Mouse (Mus musculus): Measurements from ENCODE around the gene Proca1.

- no peak for TF ChIP-seq CTCF (IDR thresholded peaks at IDR 0.05; ENCODE audit: low read depth, low read length)
- TF ChIP-seq EP300 (IDR thresholded peaks at IDR 0.05; ENCODE audit: insufficient read depth, low read depth, low read length) = no peak
- no peak for TF ChIP-seq POLR2A (IDR thresholded peaks at IDR 0.05; ENCODE audit: insufficient read depth, low read length)
Measured at GRCm38 (mm10) chr11:78160675-78161074, 32.5 kb upstream of the Proca1 start.

Measured in ES-Bruce4 (cell line).